Mouse (Mus musculus): ENCODE data around the gene Gm27027. TPM values are rescaled to one million over a fixed set of nuclear protein-coding genes. Genes with fewer than 3 reads are reported as not detected.

Gene Gm27027
- total RNA-seq, 1 experiment from 2014 or later: not detected

DNA sequence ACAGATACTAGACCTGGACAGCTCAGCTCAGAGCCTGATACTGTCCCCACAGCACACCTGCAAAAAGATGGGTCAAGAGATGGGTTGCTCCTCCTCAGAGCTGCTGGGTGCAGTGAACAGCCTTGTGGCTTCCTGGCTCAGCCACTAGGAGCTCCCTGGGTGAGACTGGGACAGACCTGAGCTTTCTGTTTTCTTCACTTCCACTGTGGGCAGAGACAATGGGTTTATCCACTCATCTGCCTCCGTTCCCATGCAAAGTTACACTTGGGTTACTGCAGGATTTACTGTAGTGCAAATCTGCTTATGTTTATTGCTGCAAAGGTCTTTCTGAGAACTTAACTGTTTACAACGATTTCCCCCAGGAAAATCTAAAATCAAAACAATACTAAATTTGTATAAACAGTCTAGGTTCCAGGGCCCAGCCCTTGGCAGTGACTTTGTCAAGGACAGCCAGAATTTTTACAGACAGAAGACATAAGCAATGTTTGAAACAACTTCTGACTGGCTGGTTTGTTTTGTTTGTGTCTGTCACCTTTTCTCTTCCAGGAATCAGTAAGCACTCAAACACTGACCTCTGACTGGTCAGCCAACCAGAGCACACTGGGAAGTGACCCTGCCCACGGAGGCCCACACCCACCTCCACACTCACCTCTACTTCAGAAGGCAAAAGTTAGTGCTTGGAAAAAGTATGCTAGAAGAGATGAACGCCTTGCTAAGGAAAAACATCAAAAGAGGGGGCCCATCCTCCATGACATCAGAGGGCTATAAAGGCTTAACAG lies 13.5 kb downstream of the Gm27027 start:
- ATAC-seq (replicated peaks in 1 of 2; ENCODE audit: insufficient read depth in 1 of 2, low FRiP score in 2 of 2, low TSS enrichment in 1 of 2, low read depth in 1 of 2, poor library complexity in 2 of 2, severe bottlenecking in 2 of 2): no peak

DNA sequence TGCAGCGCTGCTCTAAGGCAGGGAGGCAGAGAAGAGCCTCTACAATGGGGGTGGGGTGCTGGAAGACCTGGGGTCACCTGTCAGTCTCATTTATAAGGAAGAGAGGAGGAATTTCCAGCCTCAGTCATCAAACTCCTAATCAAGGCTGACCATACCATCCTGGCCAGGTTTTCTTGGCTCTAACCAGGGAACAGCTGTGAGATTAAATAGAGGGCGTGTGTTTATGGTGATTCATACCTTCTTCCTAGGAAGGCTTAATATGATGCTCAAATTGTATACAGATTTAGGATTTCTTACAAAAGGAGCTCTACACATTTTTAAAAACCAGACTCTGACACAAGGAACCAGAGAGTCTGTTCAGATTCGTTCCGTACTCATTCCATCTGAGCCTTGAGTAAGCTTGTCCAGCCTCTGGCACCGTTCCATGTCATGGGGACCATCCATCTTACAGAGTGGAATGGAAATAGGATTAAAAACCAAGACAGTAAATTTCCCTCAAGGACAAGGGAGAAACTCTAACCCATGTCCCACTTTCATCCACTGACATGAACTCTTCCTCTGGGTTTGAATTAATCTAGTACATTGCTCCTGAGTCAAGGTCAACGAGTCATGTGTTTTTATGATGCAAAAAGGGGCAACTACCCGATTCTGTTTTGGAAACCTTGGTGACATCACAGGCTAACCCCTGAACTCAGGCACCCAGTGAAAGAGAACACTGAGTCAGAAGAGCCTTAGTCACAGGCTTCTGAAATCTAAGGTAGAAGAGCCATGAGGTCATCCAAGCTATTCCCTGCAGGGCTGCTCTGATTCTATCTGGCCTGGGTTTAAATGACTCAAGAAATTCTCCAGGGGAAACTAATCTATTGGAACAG lies 16.7 kb downstream of the Gm27027 start:
- no peak for ATAC-seq (replicated peaks in 1 of 2; ENCODE audit: insufficient read depth in 1 of 2, low FRiP score in 2 of 2, low TSS enrichment in 1 of 2, low read depth in 1 of 2, poor library complexity in 2 of 2, severe bottlenecking in 2 of 2)

DNA sequence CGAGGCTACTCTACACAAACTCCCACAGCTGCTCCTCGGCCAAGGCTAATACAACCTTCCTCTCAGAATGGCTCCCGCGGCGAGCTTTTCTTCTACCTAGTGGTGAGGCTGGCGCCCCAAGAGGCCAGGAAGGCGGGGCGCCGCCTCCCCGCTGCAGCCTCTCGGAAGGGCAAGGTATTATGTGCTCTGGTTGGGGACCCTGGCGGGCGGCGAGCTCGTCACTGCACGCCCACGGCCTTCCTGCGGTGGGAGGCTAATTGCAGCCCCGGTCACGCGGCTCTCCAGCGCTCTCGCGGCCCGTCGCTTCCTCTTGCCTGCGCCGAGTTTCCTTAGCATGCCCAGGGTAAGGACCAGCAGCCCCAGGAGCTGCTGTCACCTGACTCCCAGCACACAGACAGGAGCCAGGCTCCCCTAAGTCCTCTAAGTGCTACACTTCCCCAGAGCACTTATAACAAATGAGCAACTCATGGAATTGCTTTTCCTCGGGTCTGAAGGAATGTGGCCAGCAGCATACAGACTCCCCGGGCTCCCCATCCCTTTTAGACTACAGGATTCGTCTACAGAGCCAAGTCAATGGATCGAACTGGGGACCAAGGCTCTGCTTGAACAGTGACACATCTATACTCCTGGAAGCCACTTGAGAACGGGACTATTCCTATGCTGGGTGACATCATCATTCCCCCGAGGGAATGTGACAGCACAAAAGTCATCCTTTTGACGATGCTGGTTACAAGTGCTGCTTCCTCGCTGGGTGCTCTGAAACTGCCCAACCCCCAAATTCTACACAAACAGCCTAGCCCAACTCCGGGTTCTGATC lies 19.5 kb downstream of the Gm27027 start:
- ATAC-seq (replicated peaks in 1 of 2; ENCODE audit: insufficient read depth in 1 of 2, low FRiP score in 2 of 2, low TSS enrichment in 1 of 2, low read depth in 1 of 2, poor library complexity in 2 of 2, severe bottlenecking in 2 of 2): peak; percentile 91 to 95

DNA sequence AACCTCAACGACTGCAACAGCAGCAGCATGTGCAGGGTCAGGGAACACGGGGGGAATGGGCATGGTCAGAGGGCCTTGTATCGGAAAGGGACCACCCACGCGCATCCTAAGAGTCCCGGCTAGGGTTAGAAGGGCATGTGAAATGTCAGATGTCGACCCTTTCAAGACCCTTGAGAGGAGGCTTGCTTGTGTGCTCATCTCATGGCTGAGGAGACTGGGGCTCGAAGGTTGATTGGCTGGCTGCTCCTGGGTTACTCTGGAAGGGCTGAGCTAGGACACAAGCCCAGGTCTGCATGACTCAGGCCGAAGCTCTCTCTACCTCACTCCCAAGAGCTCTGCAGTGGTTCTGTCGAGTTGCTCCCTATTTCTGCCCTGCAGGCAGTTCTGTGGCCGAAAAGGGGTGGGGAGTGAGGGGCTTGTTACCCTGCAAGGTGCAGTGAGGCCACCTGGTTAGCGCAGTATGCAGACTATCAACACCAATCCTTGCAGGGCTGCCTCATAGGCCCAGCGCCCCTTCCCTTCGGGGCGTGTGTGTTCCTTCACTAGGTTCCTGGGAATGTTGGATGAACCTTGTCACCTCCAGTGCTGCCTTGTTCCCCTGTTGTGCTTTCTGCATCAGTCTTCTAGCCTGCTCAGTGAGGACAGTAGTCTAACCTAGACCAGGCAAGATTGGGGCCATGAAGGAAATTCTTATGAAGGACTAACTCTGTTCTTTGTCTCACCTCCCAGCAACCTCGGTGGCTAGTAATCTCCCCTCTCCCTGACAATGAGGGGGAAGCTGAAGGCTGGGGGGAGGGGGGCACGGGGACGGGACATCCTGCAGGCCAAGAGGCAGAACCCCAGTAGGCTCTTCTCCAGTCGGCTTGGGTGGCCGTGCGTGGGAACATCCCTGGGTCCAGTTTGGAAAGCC lies 20.4 kb downstream of the Gm27027 start:
- ATAC-seq (replicated peaks in 1 of 2; ENCODE audit: insufficient read depth in 1 of 2, low FRiP score in 2 of 2, low TSS enrichment in 1 of 2, low read depth in 1 of 2, poor library complexity in 2 of 2, severe bottlenecking in 2 of 2): no peak

DNA sequence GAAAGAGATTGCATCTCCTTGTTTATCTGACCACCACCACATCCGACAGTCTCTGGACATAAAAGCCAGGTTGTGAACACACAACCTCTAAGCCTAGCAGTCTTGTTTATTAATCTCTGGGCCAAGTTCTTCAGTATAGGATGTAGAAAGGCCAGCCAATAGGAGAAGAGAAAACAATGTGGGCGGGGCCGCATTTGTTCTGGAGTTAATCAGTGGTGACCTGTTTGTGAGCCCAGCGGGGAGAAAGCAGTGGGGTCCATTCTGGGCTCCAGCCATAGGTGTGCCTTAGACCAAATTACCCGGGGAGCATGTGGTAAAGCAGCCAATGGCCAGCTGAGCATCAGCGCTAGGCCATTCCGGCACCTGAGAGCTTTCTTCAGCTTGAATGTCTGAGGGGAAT lies 21.1 kb downstream of the Gm27027 start:
- ATAC-seq (replicated peaks in 1 of 2; ENCODE audit: insufficient read depth in 1 of 2, low FRiP score in 2 of 2, low TSS enrichment in 1 of 2, low read depth in 1 of 2, poor library complexity in 2 of 2, severe bottlenecking in 2 of 2): no peak

DNA sequence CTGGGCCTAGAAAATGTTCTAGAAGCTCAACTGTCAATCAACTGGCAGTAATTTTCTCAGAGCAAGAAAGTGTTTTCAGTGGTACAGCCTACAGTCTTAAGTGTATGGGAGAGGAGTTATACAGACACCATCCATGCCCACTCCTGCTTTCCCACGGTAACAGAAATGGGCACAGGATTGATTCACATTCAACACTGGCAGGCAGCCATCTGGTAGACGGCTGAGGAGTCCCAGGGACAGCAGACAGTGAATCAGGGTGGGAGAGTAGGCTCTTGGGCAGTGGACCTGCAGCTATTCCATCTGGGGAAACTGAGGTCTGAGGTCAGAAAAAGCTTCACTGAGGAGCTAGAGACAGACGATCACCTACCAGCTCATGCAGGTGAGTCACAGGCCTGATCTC lies 24.5 kb downstream of the Gm27027 start:
- no peak for ATAC-seq (replicated peaks in 1 of 2; ENCODE audit: insufficient read depth in 1 of 2, low FRiP score in 2 of 2, low TSS enrichment in 1 of 2, low read depth in 1 of 2, poor library complexity in 2 of 2, severe bottlenecking in 2 of 2)

DNA sequence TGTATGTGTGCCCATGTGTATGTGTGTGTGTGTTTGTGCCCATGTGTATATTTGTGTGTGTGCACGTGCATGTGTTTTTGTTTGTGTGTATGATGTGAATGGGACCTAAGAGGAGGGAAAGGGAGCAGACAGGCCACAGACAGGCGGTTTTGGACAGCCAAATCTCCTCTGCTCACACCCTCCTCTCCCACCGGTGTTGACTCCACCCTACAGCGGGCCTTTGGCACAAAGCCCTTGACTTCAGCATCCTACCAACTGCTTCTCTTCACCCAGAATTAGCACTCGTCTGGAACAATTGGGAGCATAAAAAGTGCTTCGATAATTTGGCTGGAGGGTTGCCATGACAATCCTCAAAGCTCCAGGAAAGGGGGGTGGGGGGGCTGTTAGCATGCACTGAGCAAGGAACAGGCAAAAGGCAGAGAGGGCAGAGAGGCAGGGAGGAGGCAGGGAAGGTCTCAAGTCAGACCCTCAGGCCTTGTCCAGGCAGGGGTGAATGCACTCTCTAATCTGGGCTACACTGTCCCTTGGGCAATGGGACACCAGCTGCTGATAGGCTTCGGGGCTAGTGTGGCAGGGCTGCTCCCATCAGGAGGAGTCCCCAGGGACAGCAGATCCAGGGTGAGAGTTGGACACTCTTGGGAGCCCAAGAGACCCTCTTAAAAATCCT lies 31.5 kb downstream of the Gm27027 start:
- no peak for ATAC-seq (replicated peaks in 1 of 2; ENCODE audit: insufficient read depth in 1 of 2, low FRiP score in 2 of 2, low TSS enrichment in 1 of 2, low read depth in 1 of 2, poor library complexity in 2 of 2, severe bottlenecking in 2 of 2)

DNA sequence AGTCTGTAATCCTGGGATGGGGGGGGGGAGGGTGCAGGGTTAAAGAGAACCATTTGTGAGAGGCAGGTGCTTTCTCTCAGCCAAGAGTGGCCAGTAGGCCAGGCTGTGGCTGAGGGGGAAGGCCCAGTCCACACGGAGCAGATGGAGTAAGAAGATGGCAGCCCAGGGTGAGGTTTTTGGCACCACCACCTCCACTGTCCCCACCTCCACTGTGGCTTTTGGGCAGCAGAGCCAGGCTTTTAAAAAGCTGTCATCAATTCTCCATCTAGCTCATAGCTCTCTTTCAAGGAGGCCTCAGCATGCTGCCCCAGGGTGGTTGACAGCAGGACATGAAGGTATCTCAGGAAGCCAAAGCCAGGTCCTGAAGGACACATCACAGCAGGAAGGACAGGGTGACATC lies 32.4 kb downstream of the Gm27027 start:
- no peak for ATAC-seq (replicated peaks in 1 of 2; ENCODE audit: insufficient read depth in 1 of 2, low FRiP score in 2 of 2, low TSS enrichment in 1 of 2, low read depth in 1 of 2, poor library complexity in 2 of 2, severe bottlenecking in 2 of 2)

DNA sequence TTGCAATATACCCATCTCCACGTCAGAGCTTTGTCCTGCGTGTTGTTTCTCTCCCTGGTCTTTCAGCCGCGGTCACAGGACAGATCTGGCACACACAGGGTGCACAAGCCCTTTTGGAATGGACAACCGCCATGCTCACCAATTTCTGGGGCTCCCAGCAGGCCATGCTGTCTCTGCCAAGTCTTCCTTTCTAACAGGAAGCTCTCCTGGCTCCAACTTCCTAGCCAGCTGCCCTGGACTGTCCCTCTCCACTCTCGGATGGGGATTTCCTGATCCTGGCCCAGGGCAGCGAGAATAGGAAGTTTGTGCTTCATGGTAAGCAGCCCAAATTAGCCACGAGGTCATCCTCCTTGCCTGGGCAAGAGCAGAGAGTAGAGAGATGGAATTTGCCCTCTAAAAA lies 34.4 kb downstream of the Gm27027 start:
- ATAC-seq (replicated peaks in 1 of 2; ENCODE audit: insufficient read depth in 1 of 2, low FRiP score in 2 of 2, low TSS enrichment in 1 of 2, low read depth in 1 of 2, poor library complexity in 2 of 2, severe bottlenecking in 2 of 2): no peak

DNA sequence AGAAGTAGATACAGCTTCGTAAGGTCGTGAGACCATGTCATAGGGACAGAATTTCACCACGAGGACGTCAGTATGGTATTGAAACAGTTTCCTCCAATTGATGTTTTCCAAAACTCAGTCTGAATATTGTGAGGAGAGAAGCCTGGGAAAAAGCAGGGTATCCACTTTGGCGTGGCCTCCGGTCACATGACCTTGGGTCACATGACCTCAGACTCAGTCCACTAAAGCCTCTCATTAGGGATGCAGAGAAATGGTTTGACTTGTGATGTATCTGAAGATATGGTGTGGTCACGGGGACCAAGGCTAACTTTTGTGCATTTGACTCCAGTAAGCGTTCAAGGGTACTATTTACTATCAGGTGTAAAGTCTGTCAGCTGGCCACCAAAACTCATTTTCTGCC lies 36.8 kb downstream of the Gm27027 start:
- ATAC-seq (replicated peaks in 1 of 2; ENCODE audit: insufficient read depth in 1 of 2, low FRiP score in 2 of 2, low TSS enrichment in 1 of 2, low read depth in 1 of 2, poor library complexity in 2 of 2, severe bottlenecking in 2 of 2): no peak

DNA sequence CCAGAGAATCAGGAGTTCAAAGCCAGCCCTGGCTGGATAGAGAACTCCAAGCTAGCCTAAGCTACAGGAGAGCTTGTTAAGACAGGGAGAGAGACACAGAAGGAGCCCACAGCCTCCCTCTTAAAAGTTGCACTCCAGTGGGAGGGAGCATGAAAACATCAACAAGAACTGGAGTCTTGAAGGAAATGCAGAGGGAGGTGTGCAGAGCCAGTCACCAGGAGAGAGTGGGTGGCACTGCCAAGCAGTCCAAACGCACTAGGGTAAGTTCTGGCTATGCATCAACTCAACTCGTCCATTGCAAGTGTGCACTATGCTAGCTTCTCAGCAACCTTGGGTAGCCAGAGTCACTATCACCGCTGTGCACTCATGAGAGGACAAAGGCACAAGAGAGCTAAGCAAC lies 37.9 kb downstream of the Gm27027 start:
- ATAC-seq (replicated peaks in 1 of 2; ENCODE audit: insufficient read depth in 1 of 2, low FRiP score in 2 of 2, low TSS enrichment in 1 of 2, low read depth in 1 of 2, poor library complexity in 2 of 2, severe bottlenecking in 2 of 2): no peak

DNA sequence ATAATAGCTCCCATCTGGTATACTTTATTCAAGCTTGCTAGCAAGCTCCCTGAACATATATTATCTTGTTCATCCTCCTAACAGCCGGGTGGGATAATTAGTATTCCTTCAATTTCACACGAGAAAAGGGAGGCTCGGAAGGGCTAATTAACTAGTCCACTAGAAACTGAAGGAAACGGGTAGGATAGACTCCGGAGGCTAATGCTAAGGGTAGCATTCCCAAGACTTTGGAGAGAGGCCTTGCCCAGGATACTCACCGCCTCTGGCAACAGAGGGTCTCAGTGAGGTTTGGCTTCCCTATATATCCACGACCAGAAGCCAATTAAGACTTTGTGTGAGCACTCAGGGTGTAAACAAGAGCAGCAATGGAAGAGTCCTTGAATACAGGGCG lies 38.4 kb downstream of the Gm27027 start:
- no peak for ATAC-seq (replicated peaks in 1 of 2; ENCODE audit: insufficient read depth in 1 of 2, low FRiP score in 2 of 2, low TSS enrichment in 1 of 2, low read depth in 1 of 2, poor library complexity in 2 of 2, severe bottlenecking in 2 of 2)

DNA sequence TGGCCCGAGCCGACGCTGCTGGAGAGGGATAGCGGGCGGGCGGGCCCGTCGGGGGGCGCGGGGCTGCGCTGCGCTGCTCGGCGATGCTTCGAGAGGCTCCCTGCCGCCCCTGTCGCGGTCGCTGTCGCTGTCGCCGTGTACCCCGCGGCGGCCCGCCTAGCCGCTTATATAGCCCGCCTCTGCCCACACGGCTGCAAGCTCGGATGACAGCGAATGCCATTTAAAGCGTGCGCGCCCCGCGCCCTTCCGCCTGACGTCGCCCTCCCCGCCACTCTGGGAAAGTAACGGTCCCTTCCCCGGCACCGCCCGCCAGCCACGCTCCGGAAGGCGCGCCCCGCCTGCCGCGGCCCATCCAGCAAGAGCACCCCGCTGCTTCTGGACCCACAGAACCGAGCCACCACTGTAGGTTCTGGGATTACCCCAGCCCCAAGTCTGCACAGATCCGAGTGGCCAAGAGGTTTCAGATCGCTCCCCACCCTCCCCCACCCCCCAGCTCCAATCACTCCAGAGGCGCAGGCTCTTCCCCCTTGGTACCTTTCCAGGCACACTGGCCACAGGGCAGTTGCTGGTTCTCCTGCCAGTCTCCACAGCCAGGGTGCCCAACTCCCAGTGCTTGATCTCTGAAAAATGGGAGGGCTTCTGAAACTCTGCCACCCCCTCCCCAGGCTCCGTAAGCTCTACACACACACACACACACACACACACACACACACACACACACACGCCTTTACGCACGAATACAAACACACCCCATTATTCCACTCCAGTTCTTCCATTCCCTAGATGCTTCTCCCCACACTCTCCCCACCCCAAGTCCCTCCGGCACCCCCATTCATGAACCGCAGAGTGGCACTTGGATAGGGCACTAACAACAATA lies 39.0 kb downstream of the Gm27027 start, which contains the start of gene Gm13889:
Gene Gm13889 (minus strand): TSS at position 294 of the 877 bp plus-strand sequence.
- ATAC-seq (replicated peaks in 1 of 2; ENCODE audit: insufficient read depth in 1 of 2, low FRiP score in 2 of 2, low TSS enrichment in 1 of 2, low read depth in 1 of 2, poor library complexity in 2 of 2, severe bottlenecking in 2 of 2): peak in 1 of 2 experiments; percentile 56; a peak in 2 of 4 replicates

DNA sequence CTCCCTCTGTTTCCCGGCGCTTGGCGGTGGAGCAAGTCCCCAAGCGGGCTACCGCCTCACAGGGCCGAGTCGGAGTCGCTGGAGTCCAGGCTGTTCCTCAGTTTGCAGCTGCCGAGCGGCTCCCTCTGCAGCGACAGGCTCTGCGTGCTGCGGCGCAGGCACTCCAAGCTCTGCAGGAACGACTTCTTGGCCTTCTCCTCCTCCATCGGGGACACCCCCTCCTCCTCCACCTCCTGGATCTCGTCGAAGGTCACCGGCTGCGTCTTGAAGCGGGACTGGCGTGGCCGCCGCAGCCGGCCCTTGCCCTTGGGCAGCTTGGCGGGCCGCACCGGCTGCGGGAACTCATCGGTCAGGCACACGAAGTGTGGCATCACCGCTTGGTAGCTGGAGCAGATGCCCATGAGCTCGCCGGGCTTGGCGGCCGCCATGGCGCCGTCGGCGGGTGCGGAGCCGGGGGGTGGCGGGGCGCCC lies 39.8 kb downstream of the Gm27027 start:
- peak; percentile 37 to 50; a peak in 3 of 4 replicates for ATAC-seq (replicated peaks in 1 of 2; ENCODE audit: insufficient read depth in 1 of 2, low FRiP score in 2 of 2, low TSS enrichment in 1 of 2, low read depth in 1 of 2, poor library complexity in 2 of 2, severe bottlenecking in 2 of 2)

DNA sequence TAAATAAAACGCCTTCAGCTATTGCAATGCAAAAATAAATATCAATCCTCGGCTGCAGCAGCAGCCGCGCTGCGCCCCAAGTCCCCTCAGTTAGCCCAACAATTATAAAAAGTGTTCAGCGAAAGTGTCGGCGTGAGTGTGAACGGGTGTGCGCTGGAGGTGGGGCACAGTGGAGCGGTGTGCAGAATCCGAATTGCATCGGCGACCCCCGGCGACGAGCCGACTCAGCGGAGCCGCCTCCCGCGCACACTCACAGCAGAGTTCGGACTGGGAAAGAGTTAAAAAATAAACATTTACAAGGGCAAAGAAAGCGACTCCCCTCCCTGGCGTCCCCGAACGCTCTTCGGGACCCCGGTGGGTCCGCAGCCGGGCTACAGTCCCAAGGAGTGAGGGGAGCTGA lies 40.3 kb downstream of the Gm27027 start:
- ATAC-seq (replicated peaks in 1 of 2; ENCODE audit: insufficient read depth in 1 of 2, low FRiP score in 2 of 2, low TSS enrichment in 1 of 2, low read depth in 1 of 2, poor library complexity in 2 of 2, severe bottlenecking in 2 of 2): no peak

All from hematopoietic stem cell, adult 5-6 weeks (primary cell).